Mouse (Mus musculus): ENCODE results near the gene Rdm1. TPM values are rescaled to one million over a fixed set of nuclear protein-coding genes. Genes with fewer than 3 reads are reported as not detected.

The Rdm1 gene
- polyA plus RNA-seq, 2 experiments from 2014 or later = 86.2 to 93.4 TPM

DNA sequence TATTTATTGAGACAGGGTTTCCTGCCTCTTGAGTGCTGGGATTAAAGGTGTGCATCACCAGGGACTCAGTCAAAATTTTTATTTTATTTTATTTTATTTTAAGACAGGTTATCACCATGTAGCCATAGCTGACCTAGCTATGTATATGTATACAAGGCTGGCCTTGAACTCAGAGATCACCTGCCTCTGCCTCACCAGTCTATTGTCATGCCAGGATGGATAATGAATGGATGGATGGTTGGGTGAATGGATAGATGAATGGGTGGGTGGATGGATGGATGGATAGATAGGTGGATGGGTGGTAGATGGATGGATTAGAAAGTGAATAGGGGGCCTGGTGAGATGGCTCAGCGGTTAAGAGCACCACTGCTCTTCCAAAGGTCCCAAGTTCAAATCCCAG, 55.0 kb downstream of the Rdm1 start:
- ATAC-seq = no peak

DNA sequence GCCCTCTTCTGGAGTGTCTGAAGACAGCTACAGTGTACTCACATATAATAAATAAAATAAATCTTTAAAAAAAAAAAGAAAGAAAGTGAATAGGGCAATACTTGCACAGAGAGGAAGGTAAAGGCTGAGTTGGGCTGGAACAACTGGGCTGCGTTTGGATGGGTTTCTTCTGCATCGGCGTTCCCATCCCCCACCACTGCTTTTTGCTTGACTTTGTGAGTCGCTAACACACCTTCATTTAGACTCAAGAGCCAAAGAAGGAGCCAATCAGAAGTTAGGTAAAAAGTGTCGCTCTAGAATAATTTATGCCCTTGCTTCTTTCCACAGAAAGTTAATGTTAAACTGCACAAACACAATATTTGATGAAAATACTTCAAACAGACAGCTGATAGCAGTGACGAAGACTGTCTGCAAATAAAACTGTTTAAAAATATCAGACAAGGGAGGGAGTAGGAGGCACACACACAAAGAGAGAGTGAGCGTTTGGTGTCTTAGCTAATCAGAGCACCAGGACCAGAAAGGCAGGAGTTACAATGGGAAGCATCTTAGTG, 55.5 kb downstream of the Rdm1 start:
- no peak for ATAC-seq

Other genes with a start within 250 kb of the Rdm1 start
- 10 to 100 TPM; 36.2 to 41.6 TPM for gene Aarsd1, start 209.6 kb upstream of the Rdm1 start, polyA plus RNA-seq (2017; shearing (Covaris generic))
- 1 to 10 TPM; 1.3 to 1.8 TPM for gene Gm27029, start 202.4 kb upstream of the Rdm1 start, polyA plus RNA-seq (2017; shearing (Covaris generic))
- gene Rundc1, start 202.1 kb upstream of the Rdm1 start, polyA plus RNA-seq (2017; shearing (Covaris generic)) = 1 to 10 TPM; 8.0 to 8.5 TPM
- 1 to 10 TPM; 1.7 to 2.1 TPM for gene Ptges3l, start 201.9 kb upstream of the Rdm1 start, polyA plus RNA-seq (2017; shearing (Covaris generic))
- 100 to 1,000 TPM; 407 to 740 TPM for gene Rpl27, start 184.9 kb upstream of the Rdm1 start, polyA plus RNA-seq (2017; shearing (Covaris generic))
- 100 to 1,000 TPM; 174 to 204 TPM for gene Ifi35, start 178.8 kb upstream of the Rdm1 start, polyA plus RNA-seq (2017; shearing (Covaris generic))
- under 1 TPM in 1 of 2 experiments, not detected in 1; 0.23 TPM for gene Rnd2, start 162.2 kb upstream of the Rdm1 start, polyA plus RNA-seq (2017; shearing (Covaris generic))
- gene Vat1, start 161.0 kb upstream of the Rdm1 start, polyA plus RNA-seq (2017; shearing (Covaris generic)) = 1 to 10 TPM; 1.1 to 1.5 TPM
- 1 to 10 TPM; 3.5 to 4.1 TPM for gene Brca1, start 75.2 kb upstream of the Rdm1 start, polyA plus RNA-seq (2017; shearing (Covaris generic))
- gene Nbr1, start 75.0 kb upstream of the Rdm1 start, polyA plus RNA-seq (2017; shearing (Covaris generic)) = 10 to 100 TPM; 70.0 to 88.4 TPM
- gene Tmem106a, start 45.0 kb upstream of the Rdm1 start, polyA plus RNA-seq (2017; shearing (Covaris generic)) = 10 to 100 TPM; 10.8 to 15.2 TPM
- not detected for gene Gm11634, start 27.9 kb upstream of the Rdm1 start, polyA plus RNA-seq (2017; shearing (Covaris generic))
- not detected for gene Arl4d, start 38.3 kb downstream of the Rdm1 start, polyA plus RNA-seq (2017; shearing (Covaris generic))
- 10 to 100 TPM; 30.8 to 39.0 TPM for gene Dhx8, start 105.7 kb downstream of the Rdm1 start, polyA plus RNA-seq (2017; shearing (Covaris generic))
- gene Etv4, start 158.2 kb downstream of the Rdm1 start, polyA plus RNA-seq (2017; shearing (Covaris generic)) = not detected